Mouse (Mus musculus) MEL (cell line): ENCODE measurements around the gene Slc7a11.

ENCODE experiments used
- CHD2 ChIP-seq: IDR thresholded peaks from 2 replicates; pipeline ENCODE4 v1.6.1; 2011; ENCODE audit warnings: low read length, improper control_type of control experiment
- CTCF ChIP-seq, 3 experiments: IDR thresholded peaks in 2 of 3; conservative IDR thresholded peaks in 1 of 3; 2 replicates each; pipeline ENCODE4 v1.5.1; 2011 to 2012; ENCODE audit warnings: low read length in 3 of 3, low read depth in 2 of 3, mild to moderate bottlenecking in 2 of 3, improper control_type of control experiment in 1 of 3, inconsistent platforms in 1 of 3, mixed read lengths in 1 of 3, moderate library complexity in 1 of 3; ENCODE audit not compliant: control insufficient read depth in 1 of 3, insufficient read depth in 1 of 3, poor library complexity in 1 of 3, severe bottlenecking in 1 of 3
- E2F4 ChIP-seq: IDR thresholded peaks from 2 replicates; pipeline ENCODE4 v1.6.1; 2011; ENCODE audit warnings: low read depth, low read length, improper control_type of control experiment, borderline replicate concordance
- EP300 ChIP-seq, 2 experiments: IDR thresholded peaks; 2 replicates each; pipeline ENCODE4 v1.6.1; 2011; ENCODE audit warnings: improper control_type of control experiment in 2 of 2, low read length in 2 of 2, low read depth in 1 of 2, mild to moderate bottlenecking in 1 of 2
- GABPA ChIP-seq: IDR thresholded peaks from 2 replicates; pipeline ENCODE4 v1.6.1; 2012; ENCODE audit warnings: low read depth, mild to moderate bottlenecking, inconsistent platforms, low read length, improper control_type of control experiment, moderate library complexity
- HCFC1 ChIP-seq: IDR thresholded peaks from 2 replicates; pipeline ENCODE4 v1.6.1; 2012; ENCODE audit warnings: low read depth, mild to moderate bottlenecking, inconsistent platforms, low read length, improper control_type of control experiment, moderate library complexity
- MAX ChIP-seq: IDR thresholded peaks from 2 replicates; pipeline ENCODE4 v1.6.1; 2011; ENCODE audit warnings: low read length, improper control_type of control experiment
- RAD21 ChIP-seq: IDR thresholded peaks from 2 replicates; pipeline ENCODE4 v1.6.1; 2011; ENCODE audit warnings: mild to moderate bottlenecking, low read depth, low read length, improper control_type of control experiment
- SMC3 ChIP-seq: IDR thresholded peaks from 2 replicates; pipeline ENCODE4 v1.6.1; 2011; ENCODE audit warnings: low read depth, low read length, improper control_type of control experiment
- TBP ChIP-seq: IDR thresholded peaks from 2 replicates; pipeline ENCODE4 v1.8.0; 2011; ENCODE audit warnings: low read depth, low read length, improper control_type of control experiment
- TCF12 ChIP-seq: IDR thresholded peaks from 2 replicates; pipeline ENCODE4 v1.6.1; 2014; ENCODE audit warnings: low read depth, mild to moderate bottlenecking, inconsistent platforms, low read length, improper control_type of control experiment, moderate library complexity
- USF1 ChIP-seq: IDR thresholded peaks from 2 replicates; pipeline ENCODE4 v1.6.1; 2014; ENCODE audit warnings: low read depth, mild to moderate bottlenecking, inconsistent platforms, low read length, improper control_type of control experiment, moderate library complexity

DNA sequence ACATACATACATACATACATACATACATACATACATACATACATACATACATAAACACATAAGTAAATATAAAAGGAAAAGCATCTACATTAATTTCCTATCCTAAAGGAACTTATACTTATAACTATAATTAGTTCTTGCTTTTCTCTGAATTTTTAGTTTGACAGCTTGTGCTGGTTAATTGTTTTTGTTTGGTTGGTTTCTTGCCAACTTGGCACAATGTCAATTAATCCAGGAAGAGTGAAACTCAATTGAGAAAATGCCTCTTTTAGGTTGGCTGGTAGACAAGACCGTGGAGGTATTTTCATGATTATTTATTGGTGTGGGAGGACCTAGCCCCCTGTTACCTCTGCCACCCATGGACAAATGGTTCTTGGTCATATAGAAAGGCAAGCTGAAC lies 327.1 kb downstream of the Slc7a11 start:
- TF ChIP-seq CTCF (IDR thresholded peaks at IDR 0.05 in 2 of 3, conservative IDR thresholded peaks at IDR 0.05 in 1 of 3; ENCODE audit: control insufficient read depth in 1 of 3, insufficient read depth in 1 of 3, low read depth in 2 of 3, low read length in 3 of 3, poor library complexity in 1 of 3, severe bottlenecking in 1 of 3) (no peak), MAX (no peak), HCFC1 (no peak), EP300 (IDR thresholded peaks at IDR 0.05; ENCODE audit: low read depth in 1 of 2, low read length in 2 of 2) (no peak), TCF12 (no peak), E2F4 (no peak), GABPA (no peak), USF1 (no peak), RAD21 (no peak), SMC3 (no peak), CHD2 (no peak), TBP (no peak)
